Mouse (Mus musculus): ENCODE data around the gene A630023A22Rik.

GRCm38 (mm10) chr14:34033841-34034610, 68.5 kb downstream of the A630023A22Rik start:
- TF ChIP-seq CTCF (IDR thresholded peaks at IDR 0.05; ENCODE audit: low read depth) = no peak
- TF ChIP-seq EP300 (IDR thresholded peaks at IDR 0.05; ENCODE audit: low read depth) = no peak
